Mouse (Mus musculus): Measurements from ENCODE around the gene Snn. TPM values are rescaled to one million over a fixed set of nuclear protein-coding genes. Genes with fewer than 3 reads are reported as not detected.

Gene Snn
- 2.4 TPM for polyA plus RNA-seq (2017; shearing (Covaris generic))

GRCm38 (mm10) chr16:11060645-11061044 is at the start of gene Snn:
Snn (plus strand) TSS chr16:11060945.

GRCm38 (mm10) chr16:11066029-11066832 is 5.5 kb downstream of the Snn start, which contains the start of gene Litaf:
Litaf (minus strand) TSS chr16:11066157.

Other genes starting within 250 kb of the Snn start
- not detected for gene Gm11172, start 248.0 kb upstream of the Snn start, polyA plus RNA-seq (2017; shearing (Covaris generic))
- gene Rmi2, start 225.9 kb upstream of the Snn start, polyA plus RNA-seq (2017; shearing (Covaris generic)): 0.45 TPM
- 32.9 TPM for gene Litaf, start 5.2 kb downstream of the Snn start, polyA plus RNA-seq (2017; shearing (Covaris generic))
- gene Txndc11, start 73.7 kb downstream of the Snn start, polyA plus RNA-seq (2017; shearing (Covaris generic)): 7.6 TPM
- 364 TPM for gene Zc3h7a, start 115.4 kb downstream of the Snn start, polyA plus RNA-seq (2017; shearing (Covaris generic))
- 193 TPM for gene Rsl1d1, start 142.4 kb downstream of the Snn start, polyA plus RNA-seq (2017; shearing (Covaris generic))
- 17.1 TPM for gene Gspt1, start 193.4 kb downstream of the Snn start, polyA plus RNA-seq (2017; shearing (Covaris generic))

Measured in CD4-positive, CD25-positive, alpha-beta regulatory T cell, adult 9 weeks (primary cell).